Mouse (Mus musculus) cerebellum, adult 2 months (tissue): ENCODE results near the gene Ccdc39.

ENCODE experiments used
- CTCF ChIP-seq: fragments of 200-500 bp; IDR thresholded peaks from 2 replicates; pipeline ENCODE4 v1.5.1; 2011; ENCODE audit warnings: low read depth, mild to moderate bottlenecking, control low read depth, low read length, moderate library complexity, borderline replicate concordance; ENCODE audit not compliant: insufficient read depth
- POLR2A ChIP-seq: fragments of 200-500 bp; IDR thresholded peaks from 2 replicates; pipeline ENCODE4 v1.6.1; 2011; ENCODE audit warnings: low read length, control low read depth, borderline replicate concordance; ENCODE audit not compliant: insufficient read depth

- TF ChIP-seq CTCF (no peak), POLR2A (no peak)
Measured at GRCm38 (mm10) chr3:33887438-33887837, 43.3 kb upstream of the Ccdc39 start.
